Mouse (Mus musculus) kidney, adult 2 months (tissue): ENCODE data around the gene Cdkn3. TPM values are rescaled to one million over a fixed set of nuclear protein-coding genes. Genes with fewer than 3 reads are reported as not detected.

Experiments
- DNase-seq: peaks from one replicate; pipeline ENCODE4 v3.0.0; 2021
- H3K27ac ChIP-seq: fragments of 200-500 bp; 2 replicates; pipeline ENCODE4 v1.5.1; 2012; ENCODE audit warnings: low read depth, low read length, control low read depth, inconsistent platforms; ENCODE audit not compliant: insufficient read depth
- H3K27me3 ChIP-seq: fragments of 200-500 bp; replicated peaks from 2 replicates; pipeline ENCODE4 v1.6.1; 2012; ENCODE audit warnings: mild to moderate bottlenecking, moderate library complexity, low read length, inconsistent platforms; ENCODE audit not compliant: control insufficient read depth, insufficient read depth
- H3K36me3 ChIP-seq: fragments of 200-500 bp; 2 replicates; pipeline ENCODE4 v1.6.1; 2012; ENCODE audit warnings: mild to moderate bottlenecking, moderate library complexity, low read length, inconsistent platforms; ENCODE audit not compliant: control insufficient read depth, insufficient read depth
- H3K4me1 ChIP-seq: fragments of 200-500 bp; 2 replicates; pipeline ENCODE4 v1.6.1; 2011; ENCODE audit warnings: low read length; ENCODE audit not compliant: control insufficient read depth, insufficient read depth
- H3K4me3 ChIP-seq: fragments of 200-500 bp; 2 replicates; pipeline ENCODE4 v1.5.1; 2011; ENCODE audit warnings: mild to moderate bottlenecking, low read depth, low read length, control low read depth; ENCODE audit not compliant: insufficient read depth
- CTCF ChIP-seq: fragments of 200-500 bp; conservative IDR thresholded peaks from 2 replicates; pipeline ENCODE4 v1.5.1; 2011; ENCODE audit warnings: low read depth, mild to moderate bottlenecking, control low read depth, low read length, moderate library complexity, mixed read lengths; ENCODE audit not compliant: insufficient read depth, insufficient read length
- POLR2A ChIP-seq: fragments of 200-500 bp; IDR thresholded peaks from one replicate; pipeline ENCODE4 v1.6.1; 2011; ENCODE audit warnings: low read depth, low read length, control low read depth
- WGBS: fragments of 180-500 bp; shearing (Covaris S2); methylation state at CpG from one replicate; pipeline ENCODE4 v1.1.7; 2018; 5-methylcytosine and 5-hydroxymethylcytosine counted together
- polyA plus RNA-seq: library from polyadenylated mRNA; depleted of rRNA; stranded (reverse); fragments of >200 nt; gene quantifications from 2 replicates; pipeline ENCODE4 v1.2.3, GENCODE M21; 2012

The Cdkn3 gene
- polyA plus RNA-seq, 1 experiment: 0.31 TPM

GRCm38 (mm10) chr14:46782187-46782828 is 22.0 kb downstream of the Cdkn3 start:
- Histone ChIP-seq H3K4me3 (no peak overlapping the region), H3K4me1 (peaks cover 4% of the 10 kb centered on the region; the same call in 1 of the 2 replicates), H3K27ac (no peak overlapping the region), H3K36me3 (peaks cover 2% of the 10 kb centered on the region; the same call in 1 of the 2 replicates), H3K27me3 (no peaks in the 10 kb centered on the region)
- WGBS: 78% methylated on average over 8 of the region's 8 CpGs
- TF ChIP-seq CTCF: no peak
- no peak for TF ChIP-seq POLR2A
- DNase-seq: no peak

GRCm38 (mm10) chr14:46783327-46783926 is 23.1 kb downstream of the Cdkn3 start:
- Histone ChIP-seq H3K4me1 (peaks cover 4% of the 10 kb centered on the region; the same call in 1 of the 2 replicates), H3K27me3 (no peaks in the 10 kb centered on the region), H3K4me3 (no peak overlapping the region), H3K36me3 (peaks cover 2% of the 10 kb centered on the region; the same call in 1 of the 2 replicates), H3K27ac (no peak overlapping the region)
- no peak for DNase-seq
- WGBS: 76% methylated on average over 10 of the region's 10 CpGs
- TF ChIP-seq POLR2A: no peak

- TF ChIP-seq POLR2A (no peak), CTCF (no peak)
- Histone ChIP-seq H3K4me3 (no peak overlapping the region), H3K36me3 (no peaks in the 10 kb centered on the region), H3K4me1 (peaks cover 4% of the 10 kb centered on the region; the same call in 1 of the 2 replicates), H3K27me3 (no peaks in the 10 kb centered on the region), H3K27ac (no peak overlapping the region)
- no peak for DNase-seq
- 89% methylated on average over 5 of the region's 5 CpGs for WGBS
Measured at GRCm38 (mm10) chr14:46785247-46785646, 24.9 kb downstream of the Cdkn3 start.

GRCm38 (mm10) chr14:46787454-46787786 is 27.1 kb downstream of the Cdkn3 start:
- WGBS: under 1% methylated on average over 11 of the region's 11 CpGs
- Histone ChIP-seq H3K27me3 (no peaks in the 10 kb centered on the region), H3K27ac (no peak overlapping the region; the same call in 1 of the 2 replicates), H3K4me1 (peaks cover 4% of the 10 kb centered on the region; the same call in 1 of the 2 replicates), H3K4me3 (peak overlapping the region; percentile 95), H3K36me3 (no peaks in the 10 kb centered on the region)
- TF ChIP-seq POLR2A (no peak), CTCF (no peak)
- no peak for DNase-seq

- H3K4me1 ChIP-seq: peaks cover 4% of the 10 kb centered on the region; the same call in 1 of the 2 replicates
- no peaks in the 10 kb centered on the region for H3K36me3 ChIP-seq
- peak within 1 kb of the TSS; percentile 66 for H3K27ac ChIP-seq
- peak; percentile 22 for TF ChIP-seq POLR2A
- TF ChIP-seq CTCF: peak; percentile 66
- no peaks in the 10 kb centered on the region for H3K27me3 ChIP-seq
- peak; percentile 94 for DNase-seq
- under 1% methylated on average over 86 of the region's 86 CpGs for WGBS
- peak within 1 kb of the TSS; percentile 95 for H3K4me3 ChIP-seq
Measured at GRCm38 (mm10) chr14:46787787-46788504, 27.6 kb downstream of the Cdkn3 start, which contains the start of gene Cnih1. TSS of gene Cnih1 (minus strand) at chr14:46788411.

GRCm38 (mm10) chr14:46788505-46788901 is 28.2 kb downstream of the Cdkn3 start:
- Histone ChIP-seq H3K27ac (peak overlapping the region; percentile 28; the same call in 1 of the 2 replicates), H3K27me3 (no peaks in the 10 kb centered on the region), H3K4me3 (no peak overlapping the region), H3K4me1 (peaks cover 4% of the 10 kb centered on the region; the same call in 1 of the 2 replicates), H3K36me3 (no peaks in the 10 kb centered on the region)
- TF ChIP-seq CTCF: no peak
- TF ChIP-seq POLR2A: no peak
- WGBS: 17% methylated on average over 8 of the region's 8 CpGs
- DNase-seq: no peak

- 79% methylated on average over 4 of the region's 4 CpGs for WGBS
- H3K36me3 ChIP-seq: no peaks in the 10 kb centered on the region
- no peaks in the 10 kb centered on the region for H3K27me3 ChIP-seq
- H3K4me1 ChIP-seq: peaks cover 4% of the 10 kb centered on the region; the same call in 1 of the 2 replicates
- peak; percentile 26; the same call in 1 of the 2 replicates for TF ChIP-seq CTCF
- no peak for TF ChIP-seq POLR2A
- DNase-seq: peak; percentile 11
- no peak overlapping the region for H3K4me3 ChIP-seq
- H3K27ac ChIP-seq: no peak overlapping the region
Measured at GRCm38 (mm10) chr14:46790303-46790702, 30.0 kb downstream of the Cdkn3 start.
